Mouse (Mus musculus): Measurements from ENCODE around the gene Inpp5d.

The Inpp5d gene

DNA sequence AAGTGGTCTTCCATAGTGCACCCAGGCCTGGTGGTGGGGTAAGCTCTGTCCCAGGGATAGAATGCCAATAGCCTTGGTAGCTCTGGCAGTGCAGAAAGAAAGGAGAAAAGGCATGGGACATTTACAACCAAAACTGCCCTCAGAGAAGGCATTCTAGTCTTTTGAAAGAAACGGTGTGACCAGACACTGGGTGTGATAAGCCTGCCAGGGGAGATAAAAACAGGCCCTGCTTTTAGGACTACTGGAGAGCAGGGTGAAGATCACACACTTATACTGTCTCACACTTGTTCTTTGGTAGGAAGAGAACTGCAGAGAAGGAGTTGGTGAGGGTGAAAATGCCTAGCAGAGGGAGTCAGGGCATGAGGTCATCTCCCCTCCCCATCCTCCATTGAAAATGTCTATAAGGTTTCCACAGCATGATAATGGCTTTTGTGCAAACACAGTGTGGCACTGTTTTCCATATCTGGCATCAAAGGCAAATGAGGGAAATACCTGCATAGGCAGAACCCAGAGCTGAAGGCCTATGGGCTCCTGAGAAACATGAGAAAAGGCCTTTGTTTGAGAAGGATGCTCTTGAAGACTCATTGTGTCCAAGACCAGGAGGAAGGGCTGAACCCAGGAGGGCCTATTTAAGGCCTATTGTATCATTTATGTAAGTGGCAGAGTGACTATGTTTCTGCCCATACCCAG, 4.0 kb downstream of the Inpp5d start:
- DNase-seq (ENCODE audit: low spot score in 2 of 2), result no peak

DNA sequence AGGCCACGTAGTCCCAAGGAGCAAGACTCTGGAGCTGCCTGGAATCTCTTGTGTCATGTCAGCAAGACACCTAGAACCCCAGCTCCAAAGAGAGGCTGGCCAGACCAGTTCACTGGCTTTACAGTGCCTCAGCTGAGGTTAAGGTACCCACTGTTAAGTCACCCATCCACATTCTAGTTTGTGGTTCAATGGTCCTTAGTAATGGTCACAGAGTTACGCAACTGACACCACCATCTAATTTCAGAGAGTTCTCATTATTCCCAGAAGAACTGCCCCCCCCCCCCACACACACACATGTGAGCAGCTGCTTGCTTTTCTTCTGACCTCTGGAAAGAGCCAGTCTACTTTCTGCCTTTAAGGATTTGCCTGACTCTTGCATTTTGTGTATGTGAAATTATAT, 4.7 kb downstream of the Inpp5d start:
- no peak for DNase-seq (ENCODE audit: low spot score in 2 of 2)

DNA sequence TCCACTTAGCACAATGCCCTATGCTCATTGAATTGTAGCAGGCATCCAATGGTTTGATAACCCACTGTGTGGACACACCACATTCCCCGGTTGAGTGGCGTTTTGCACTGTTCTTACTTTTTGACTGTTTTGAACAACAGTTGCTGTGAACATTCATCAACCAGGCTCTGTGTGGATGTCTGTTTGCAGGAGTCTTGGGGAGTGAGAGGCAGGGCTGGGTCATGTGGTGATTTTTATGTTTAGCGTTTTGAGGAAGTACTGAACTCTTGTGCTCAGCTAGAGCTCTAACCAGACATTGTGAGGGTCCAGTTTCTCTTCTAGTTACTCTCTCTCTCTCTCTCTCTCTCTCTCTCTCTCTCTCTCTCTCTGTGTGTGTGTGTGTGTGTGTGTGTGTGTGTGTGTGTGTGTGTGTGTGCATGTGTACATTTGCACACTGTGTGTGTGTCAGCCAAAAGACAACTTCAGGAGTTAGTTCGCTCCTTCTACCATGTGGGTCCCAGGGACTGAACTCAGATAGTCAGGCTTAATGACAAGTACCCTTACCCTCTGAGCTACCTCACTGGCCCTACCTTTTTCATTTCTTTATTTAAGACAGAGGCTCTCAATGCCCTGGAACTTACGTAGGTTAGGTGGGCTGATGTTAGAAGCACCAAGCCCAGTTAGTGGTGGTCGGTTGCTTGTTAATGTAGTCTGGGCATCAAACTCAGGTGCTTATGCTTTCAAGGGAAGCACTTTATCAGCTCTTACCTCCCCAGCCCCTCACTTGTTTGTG, 5.3 kb downstream of the Inpp5d start:
- DNase-seq (ENCODE audit: low spot score in 2 of 2), result peak in 1 of 2 experiments; percentile 57

DNA sequence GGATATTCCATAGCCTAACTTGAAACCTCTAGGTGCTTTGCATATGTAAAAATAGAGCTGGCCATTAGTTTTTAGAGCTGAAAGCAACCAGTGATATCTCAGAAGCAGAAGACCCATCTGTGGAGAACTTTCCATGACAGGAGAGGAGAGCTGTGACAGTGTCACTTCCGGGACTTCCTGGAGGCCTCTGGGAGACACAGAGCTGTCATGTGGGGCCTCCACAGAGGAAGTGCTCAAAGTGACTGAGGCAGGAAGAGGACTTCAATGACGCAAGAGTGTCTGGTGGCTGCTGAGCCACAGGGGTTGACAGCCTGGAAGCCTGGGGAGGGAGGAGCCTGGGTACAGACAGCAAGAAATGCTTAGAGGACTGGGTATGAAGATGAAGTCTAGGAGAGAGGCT, 6.2 kb downstream of the Inpp5d start:
- DNase-seq (ENCODE audit: low spot score in 2 of 2), result peak; percentile 85 to 88

DNA sequence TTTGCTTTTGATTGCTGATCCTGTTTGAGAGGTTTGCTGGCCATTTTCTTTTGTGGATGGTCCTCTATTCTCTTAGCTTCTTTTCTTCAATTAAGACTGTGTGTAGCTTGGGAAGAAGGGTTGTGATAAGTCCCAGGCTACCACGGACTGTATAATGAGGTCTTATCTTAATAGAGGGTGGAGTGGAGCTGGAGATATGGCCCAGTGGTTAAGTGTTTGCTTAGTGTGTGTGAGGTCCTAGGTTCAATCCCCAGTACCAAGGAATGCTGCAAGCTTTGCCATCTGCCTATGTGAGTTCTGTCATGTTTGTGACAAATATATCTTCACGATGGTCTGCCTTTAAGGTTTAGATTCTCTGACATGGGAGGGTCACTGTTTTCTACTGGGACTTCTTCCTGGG, 8.0 kb downstream of the Inpp5d start:
- no peak for DNase-seq (ENCODE audit: low spot score in 2 of 2)

DNA sequence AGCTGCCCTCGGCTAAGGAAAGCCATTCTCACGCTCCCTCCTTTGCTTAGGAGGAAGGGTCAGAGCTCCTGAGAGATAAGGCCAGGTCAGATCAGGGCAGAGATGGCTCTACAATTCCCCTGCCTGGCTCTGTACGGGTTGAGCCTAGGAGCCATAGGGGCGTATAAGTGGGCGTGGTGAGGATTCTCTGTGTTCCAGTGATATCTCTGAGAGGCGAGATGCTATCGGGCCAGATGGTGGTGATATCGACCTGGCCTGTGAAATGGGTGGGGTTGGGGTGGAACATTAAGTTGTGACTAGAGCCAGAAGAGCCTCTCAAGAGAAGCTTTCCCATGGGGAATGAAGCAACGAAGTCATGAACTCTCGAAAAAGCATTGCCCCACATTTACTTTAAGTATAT, 11.5 kb downstream of the Inpp5d start:
- DNase-seq (ENCODE audit: low spot score in 2 of 2), result no peak

DNA sequence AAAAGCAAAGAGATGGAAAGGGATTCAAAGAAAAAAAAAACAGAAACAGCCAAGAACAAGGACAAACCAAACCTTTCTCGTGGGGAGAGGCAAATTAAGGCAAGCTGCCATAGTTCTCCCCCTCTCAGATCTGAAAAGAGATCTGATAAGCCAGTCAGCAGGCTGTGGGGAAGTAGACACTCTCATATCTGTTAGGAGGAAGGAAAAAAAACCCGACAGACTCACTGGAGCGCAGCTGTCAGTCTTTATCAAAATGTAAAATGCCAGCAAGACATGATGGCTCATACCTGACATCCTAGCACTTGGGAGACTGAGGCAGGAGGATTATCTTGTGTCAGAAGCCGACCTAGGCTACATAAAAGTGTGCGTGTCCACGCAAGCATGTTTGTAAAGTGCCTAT, 12.1 kb downstream of the Inpp5d start:
- DNase-seq (ENCODE audit: low spot score in 2 of 2), result peak; percentile 59 to 63

DNA sequence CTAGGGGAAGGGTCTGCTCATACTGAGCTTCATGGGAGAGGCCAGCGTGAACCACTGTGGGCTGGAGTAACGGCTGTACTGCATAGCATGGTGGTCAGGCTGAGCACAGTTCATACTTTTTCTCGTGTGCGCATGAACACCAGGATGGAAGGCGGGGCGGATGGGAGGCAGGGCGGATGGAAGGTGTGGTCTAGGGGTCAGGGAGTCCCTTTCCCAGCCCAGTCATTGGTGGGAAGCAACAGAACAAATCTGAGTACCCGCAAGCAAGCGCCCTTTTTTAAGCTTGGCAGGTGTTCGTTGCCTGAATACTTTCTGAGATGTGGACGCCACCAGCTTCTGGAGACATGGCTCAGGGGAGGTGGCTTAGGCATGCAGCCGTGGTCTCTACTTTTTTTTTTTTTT, 16.6 kb downstream of the Inpp5d start:
- no peak for DNase-seq (ENCODE audit: low spot score in 2 of 2)

DNA sequence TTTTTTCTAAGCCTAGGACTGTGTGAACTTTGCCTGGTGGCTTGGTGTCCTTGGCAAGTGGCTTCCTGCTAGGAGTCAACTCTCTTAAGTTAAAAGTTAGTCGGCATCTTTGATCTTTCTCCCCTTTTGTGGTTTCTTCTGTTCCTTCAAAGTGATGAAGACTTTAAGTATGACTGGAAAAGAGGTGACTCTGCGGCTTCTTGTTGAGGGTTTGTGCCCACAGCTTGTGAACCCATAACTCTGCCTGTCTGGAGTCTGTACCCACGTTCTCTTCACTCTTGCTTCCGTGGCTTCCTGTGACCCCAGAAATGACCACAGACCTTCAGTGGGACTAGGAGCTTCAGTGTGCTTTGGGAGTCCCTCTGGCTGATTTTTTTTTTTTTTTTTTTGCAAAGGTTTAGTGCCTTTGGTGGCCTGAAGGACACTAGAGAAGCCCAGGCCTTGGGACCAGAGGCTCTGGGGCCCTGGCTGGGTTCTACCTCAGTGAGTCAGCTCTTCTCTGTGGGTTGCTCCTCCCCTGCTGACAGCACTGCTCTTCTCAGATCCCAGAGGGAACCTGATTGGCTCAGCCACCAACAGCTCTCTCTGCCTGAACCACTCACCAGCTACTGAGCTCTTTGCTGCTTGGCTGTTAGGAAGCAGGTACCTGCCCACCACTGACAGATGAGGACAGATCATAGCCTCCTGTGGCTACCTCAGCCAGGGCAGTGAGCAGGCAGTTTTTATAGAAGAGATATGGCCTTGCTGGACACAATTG, 17.2 kb downstream of the Inpp5d start:
- peak; percentile 83 to 86 for DNase-seq (ENCODE audit: low spot score in 2 of 2)

DNA sequence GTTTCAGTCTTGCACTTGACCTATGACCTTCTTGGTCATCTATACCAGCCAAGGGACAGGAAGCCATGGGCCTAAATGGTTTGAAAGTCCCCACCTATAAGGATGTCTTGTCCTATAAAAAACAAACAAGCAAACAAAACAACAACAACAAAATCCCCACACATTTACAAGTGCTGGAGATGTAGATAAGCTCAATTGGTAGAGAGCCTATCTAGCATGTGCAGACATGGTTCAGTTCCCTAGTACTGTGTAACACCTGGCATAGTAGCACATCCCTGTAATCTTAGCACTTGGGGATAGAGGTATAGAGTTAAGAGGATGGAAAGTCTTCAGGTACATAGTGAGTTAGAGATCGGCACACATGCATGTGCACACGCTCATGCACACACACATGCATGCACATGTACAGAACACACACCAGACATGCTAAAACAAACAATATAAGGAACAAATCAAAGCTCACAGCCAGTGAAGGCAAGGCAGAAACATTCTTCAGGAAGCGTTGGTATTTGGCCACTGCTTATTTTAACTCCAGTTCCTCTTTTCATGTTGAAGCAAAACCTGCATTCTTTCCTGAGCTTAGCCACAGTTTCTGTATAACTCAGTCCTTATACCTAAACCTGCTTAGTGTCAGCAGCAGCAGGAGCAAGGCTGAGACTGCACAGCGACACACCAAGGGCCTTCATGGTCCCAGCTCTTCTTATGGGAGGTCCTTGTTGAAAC, 17.9 kb downstream of the Inpp5d start:
- peak; percentile 52 to 66 for DNase-seq (ENCODE audit: low spot score in 2 of 2)

DNA sequence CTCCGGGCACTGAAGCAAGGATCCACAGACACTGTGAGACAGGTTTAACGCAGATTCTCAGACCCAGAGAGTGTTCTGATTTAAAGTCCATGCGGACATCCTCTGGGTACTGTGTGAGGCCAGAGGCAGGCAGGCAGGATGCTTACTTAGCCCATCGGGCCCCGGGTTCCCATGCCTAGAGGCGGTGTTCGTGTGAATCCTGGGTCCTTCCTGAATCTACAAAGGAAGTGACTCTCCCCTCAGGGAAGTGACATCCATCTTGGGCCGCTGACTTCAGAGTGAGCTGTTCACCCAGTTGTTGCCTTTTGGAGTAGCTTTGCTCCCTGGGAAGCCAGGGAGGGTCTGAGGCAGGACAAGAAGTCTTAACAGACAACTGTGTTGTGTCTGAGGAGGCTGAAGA, 19.6 kb downstream of the Inpp5d start:
- DNase-seq (ENCODE audit: low spot score in 2 of 2), result no peak

DNA sequence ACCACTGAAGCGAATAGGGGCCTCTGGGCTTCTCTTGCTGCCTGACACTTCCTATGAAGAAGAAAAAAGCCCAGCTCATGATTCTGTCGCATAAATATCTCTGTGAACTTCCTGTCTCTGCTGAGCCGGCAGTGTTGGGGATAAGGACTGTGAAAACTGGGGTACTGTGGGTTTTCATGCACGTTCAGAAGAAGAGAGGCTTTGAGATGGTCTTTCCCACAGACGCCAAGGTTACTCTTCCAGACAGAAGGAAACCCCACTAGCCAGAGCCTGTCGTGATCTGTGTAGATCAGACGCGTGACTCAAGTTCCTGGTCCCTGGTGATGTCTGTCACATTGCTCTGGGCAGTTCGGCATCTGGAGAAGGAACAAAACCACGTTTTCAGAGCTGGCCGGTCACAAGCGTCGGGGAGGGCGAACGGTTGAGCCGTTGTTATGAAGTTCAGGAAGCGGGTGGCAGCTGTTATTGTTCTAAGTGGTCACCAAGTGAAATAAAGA, 20.1 kb downstream of the Inpp5d start:
- peak; percentile 57 to 63 for DNase-seq (ENCODE audit: low spot score in 2 of 2)

DNA sequence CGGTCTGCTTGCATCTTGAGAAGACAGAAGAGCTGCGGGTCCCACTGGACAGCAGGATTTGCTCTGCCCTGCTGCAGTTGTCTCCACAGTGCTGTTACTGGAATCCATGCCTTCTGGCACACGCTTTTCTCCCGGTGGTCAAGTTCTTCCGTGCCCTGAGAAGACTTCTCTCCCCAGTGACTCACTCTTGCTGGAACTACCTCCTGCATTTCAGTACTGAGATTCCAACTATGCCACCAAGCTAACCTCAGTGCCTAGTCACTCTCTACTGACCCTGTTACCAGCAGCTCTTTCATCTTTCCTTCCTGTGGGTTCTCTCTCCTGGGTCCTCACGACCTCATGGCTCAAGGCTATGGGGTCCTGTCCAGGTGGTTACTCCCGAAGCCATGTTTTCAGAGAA, 22.9 kb downstream of the Inpp5d start:
- DNase-seq (ENCODE audit: low spot score in 2 of 2), result no peak

DNA sequence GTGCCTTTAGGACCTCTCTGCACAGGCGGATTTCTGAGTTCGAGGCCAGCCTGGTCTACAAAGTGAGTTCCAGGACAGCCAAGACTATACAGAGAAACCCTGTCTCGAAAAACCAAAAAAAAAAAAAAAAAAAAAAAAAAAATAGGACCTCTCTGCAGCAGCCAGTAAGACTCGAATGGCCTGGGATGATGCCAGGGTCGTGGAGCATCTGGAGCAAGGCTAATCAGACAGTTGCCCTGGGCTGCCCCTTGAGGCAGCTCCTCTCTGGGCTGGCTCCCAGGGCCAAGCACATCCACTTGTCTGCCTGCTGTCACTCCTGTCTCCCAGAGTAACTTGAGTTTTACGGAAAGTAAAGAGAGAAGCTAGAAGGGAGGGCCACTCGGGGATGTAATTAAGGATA, 24.9 kb downstream of the Inpp5d start:
- no peak for DNase-seq (ENCODE audit: low spot score in 2 of 2)

DNA sequence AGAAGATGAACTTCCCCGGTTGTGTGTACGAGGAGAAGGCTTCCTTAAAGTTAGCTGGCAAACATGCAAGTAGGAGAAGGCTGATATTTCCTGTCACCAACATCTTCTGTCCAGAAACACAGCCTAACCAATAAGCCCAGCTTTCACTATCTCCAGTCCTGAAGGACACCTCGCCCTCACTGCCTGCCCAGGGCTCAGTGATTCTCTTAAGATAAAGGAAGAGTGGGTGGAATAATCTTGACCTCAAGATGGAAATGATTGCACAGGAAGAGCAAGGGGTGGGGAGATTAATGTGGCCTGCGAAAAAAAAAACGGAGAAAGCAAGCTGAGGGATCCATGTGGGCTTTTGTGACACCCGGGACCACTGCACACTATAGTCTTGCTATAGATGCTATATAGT, 25.6 kb downstream of the Inpp5d start:
- DNase-seq (ENCODE audit: low spot score in 2 of 2), result no peak

DNA sequence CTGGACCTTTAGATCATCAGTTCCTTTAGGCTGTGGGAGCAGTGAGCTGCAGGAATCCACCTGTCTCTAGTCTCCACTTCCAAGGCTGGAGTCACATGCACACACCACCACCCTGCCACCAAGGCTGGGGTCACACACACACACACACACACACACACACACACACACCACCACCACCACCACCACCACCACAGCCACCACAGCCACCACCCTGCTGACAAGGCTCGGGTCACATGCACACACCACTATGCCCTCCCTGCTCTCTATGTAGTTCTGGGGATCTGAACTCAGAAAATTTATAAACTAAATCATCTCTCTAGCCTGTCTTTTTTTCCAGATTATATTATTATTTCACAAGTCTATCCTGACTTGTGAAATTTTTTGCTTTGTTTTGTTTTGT, 27.7 kb downstream of the Inpp5d start:
- DNase-seq (ENCODE audit: low spot score in 2 of 2), result no peak

DNA sequence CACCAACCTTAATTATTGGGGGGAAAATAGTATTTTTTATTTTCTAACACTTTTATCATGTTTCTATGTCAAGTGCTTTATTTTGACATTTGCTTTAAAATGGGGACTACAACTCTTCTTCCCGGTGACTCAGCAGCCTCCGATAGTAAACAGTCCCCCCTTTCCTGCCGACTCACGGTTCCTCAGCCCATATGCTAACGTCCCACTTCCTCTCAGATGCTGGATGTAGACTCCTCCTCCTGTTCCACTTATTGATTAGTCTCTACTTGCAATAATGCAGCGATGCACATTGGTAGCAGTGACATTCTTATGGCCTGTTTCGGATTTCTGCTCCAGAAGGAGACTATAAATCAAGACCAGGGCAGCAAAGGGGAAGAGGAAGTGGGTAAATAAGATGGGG, 28.5 kb downstream of the Inpp5d start:
- no peak for DNase-seq (ENCODE audit: low spot score in 2 of 2)

DNA sequence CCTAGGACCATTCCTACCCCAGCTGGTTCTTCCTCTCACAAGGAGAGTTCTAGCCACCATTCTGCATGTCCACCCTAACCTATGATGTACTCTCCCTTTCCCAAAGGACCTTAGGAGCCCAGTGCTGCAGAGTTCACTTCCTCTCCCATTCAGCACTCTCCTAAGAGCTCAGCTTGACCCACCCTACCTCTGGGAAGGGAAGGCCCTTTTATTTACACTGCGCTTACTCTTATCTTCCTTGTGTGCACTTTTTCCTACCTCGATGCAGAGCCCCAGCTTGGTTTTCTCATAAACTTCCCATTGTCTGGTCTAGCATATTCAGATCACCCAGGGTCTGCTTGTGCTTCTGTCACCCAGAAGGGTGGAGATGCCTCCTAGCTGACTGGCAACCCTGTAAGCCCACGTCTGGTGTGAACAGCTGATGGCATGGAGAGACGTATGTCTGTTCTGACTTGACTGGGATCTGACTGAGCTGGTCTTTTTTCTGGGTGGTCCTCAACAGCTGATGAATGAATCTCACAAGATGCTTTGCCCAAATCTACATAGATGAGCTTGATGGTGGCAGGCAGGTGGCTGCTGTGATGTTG, 29.2 kb downstream of the Inpp5d start:
- no peak for DNase-seq (ENCODE audit: low spot score in 2 of 2)

DNA sequence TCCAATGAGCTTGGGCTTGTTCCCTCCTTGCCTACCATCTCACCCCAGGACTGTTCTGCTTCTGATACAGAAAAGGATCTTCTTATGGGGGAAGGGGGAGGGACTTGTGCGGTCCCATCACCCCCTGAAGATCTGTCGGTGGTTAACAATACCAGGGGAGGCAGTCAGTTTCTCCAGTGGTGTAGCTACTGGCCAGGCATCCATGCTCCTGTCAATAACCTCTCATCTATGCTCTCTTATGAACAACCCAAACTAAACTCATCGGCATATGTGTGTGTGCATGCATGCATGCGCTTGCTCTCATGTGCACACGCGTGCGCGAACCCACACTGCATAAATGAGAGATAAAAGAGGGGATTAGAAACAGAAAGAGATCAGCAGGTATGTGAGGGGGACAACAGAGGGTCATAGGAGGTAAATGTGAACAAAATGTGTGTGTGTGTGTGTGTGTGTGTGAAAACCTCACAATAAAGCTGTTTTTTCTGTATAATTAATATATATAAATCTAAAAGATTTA, 29.9 kb downstream of the Inpp5d start:
- DNase-seq (ENCODE audit: low spot score in 2 of 2), result no peak

DNA sequence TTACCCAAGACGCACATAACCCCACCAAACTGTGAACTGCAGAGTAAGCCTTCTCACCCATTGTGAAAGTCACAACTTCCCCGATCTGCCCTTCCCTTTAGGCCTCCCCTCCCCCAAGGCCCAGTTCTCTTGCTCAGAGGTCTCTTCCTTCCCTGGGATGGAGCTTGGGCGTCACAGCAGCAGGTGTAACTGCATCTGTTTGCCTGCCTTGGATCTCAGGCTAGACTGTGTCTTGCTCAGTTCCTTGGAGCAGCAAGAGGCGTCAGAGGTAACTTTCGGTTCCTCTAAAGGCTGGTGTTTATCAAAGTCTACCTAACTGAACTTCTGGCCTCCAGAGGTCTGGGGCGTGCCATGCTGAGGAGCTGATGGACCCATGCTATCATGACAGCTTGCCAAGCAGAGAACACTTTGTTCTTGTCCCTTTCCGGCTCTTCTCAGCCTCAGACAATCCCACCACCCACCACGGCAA, 30.5 kb downstream of the Inpp5d start:
- peak; percentile 87 to 88 for DNase-seq (ENCODE audit: low spot score in 2 of 2)

DNA sequence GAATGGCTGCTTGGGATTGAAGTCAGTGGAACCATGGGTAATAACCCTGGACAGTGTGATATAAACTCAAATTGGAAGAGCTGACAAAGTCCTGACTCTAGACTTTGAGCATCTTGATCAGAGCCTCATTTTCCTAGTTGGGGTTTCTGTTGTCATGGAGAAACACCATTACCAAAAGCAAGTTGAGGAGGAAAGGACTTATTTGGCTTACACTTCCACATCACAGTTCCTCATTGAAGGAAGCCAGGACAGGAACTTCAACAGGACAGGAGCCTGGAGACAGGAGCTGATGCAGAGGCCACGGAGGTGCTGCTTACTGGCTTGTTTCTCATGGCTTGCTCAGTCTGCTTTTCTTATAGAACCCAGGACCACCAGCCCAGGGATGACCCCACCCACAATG, 31.3 kb downstream of the Inpp5d start:
- DNase-seq (ENCODE audit: low spot score in 2 of 2), result no peak
